Mouse (Mus musculus) embryo, embryonic 10.5 days (tissue): ENCODE results near the gene Tdpoz5.
"Not testable (repeated sequence)": the region's sequence is repeated elsewhere in the genome, so short reads cannot be mapped to it uniquely, and the experiment has no call there.

ENCODE experiments used
- DNase-seq: peaks from one replicate; pipeline ENCODE4 v3.0.0-alpha.2; 2015; ENCODE audit warnings: low spot score

Tdpoz5 gene

DNA sequence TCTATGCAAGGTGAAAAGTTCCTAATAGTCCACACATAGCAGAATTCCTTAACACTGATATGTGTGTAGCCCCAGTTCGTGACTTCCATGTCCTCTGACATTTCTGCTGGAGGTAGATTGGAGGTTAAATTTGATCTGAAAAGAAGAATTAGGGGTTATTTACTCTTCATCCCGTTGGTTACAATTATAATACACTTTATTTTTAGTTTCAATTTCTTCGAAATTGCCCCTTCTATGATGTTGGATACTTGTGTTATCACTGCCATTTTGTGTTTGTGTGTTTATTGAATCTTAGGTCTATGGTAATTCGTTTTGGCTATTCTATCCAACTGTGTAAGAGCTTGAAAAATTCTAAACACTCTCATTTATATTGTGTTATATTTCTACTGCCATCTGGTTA is at the start of gene Tdpoz5:
Gene Tdpoz5, minus strand, starts transcription at position 101 of the 400 bp plus-strand sequence.
- not testable (repeated sequence) for DNase-seq

DNA sequence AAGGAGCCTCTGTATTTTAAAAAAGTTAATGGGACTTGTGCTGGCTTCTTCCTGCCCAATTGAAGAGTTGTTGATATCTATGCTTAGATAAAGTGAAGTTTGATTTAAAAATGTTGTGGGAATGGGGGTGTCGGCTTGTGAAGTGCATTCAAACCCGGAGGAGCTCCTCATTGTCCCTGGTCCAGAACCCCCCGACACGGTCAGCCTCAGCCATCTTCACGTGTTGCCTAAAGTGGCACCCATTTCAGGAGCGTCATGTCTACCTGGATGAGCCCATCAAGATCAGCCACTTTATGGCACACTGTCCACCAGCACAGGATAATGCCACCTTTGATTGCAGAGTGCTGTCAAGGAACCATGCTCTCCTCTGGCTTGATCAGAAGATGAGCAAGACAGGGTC is 7.8 kb upstream of the Tdpoz5 start:
- DNase-seq = not testable (repeated sequence)

GRCm38 (mm10) chr3:93943443-93943842 is 17.7 kb downstream of the Tdpoz5 start, which contains the start of gene Gm9117:
Gene Gm9117, minus strand, starts transcription at chr3:93943543.
- DNase-seq = not testable (repeated sequence)

- not testable (repeated sequence) for DNase-seq
Observed at GRCm38 (mm10) chr3:93938386-93938785, 22.7 kb downstream of the Tdpoz5 start.
